Mouse (Mus musculus) liver, embryonic 16.5 days (tissue): Measurements from ENCODE around the gene Prss53. TPM values are rescaled to one million over a fixed set of nuclear protein-coding genes. Genes with fewer than 3 reads are reported as not detected.

ENCODE experiments used
- ATAC-seq: fragments of 200-750 bp; cut with Nextera tagmentation; 2 replicates; pipeline ENCODE4 v1.8.0; 2017; ENCODE audit warnings: low read depth, mild to moderate bottlenecking, moderate number of reproducible peaks, moderate library complexity
- H3K27ac ChIP-seq: fragments of 300-500 bp; sonication (generic); 2 replicates; pipeline ENCODE4 v1.5.1; 2014; ENCODE audit warnings: mild to moderate bottlenecking, low read length
- H3K27me3 ChIP-seq: fragments of 300-500 bp; sonication (generic); 2 replicates; pipeline ENCODE4 v1.6.1; 2014; ENCODE audit warnings: low read depth, low read length, mixed read lengths; ENCODE audit not compliant: control insufficient read depth, insufficient read depth
- H3K36me3 ChIP-seq: fragments of 300-500 bp; sonication (generic); 2 replicates; pipeline ENCODE4 v1.6.1; 2014; ENCODE audit warnings: mild to moderate bottlenecking; ENCODE audit not compliant: control insufficient read depth, insufficient read depth
- H3K4me1 ChIP-seq: fragments of 300-500 bp; sonication (generic); 2 replicates; pipeline ENCODE4 v1.6.1; 2014; ENCODE audit warnings: low read depth, low read length, mixed read lengths; ENCODE audit not compliant: control insufficient read depth
- H3K4me2 ChIP-seq: fragments of 300-500 bp; sonication (generic); 2 replicates; pipeline ENCODE4 v1.6.1; 2014; ENCODE audit warnings: low read depth, low read length, mixed read lengths
- H3K4me3 ChIP-seq: fragments of 300-500 bp; sonication (generic); 2 replicates; pipeline ENCODE4 v1.5.1; 2014; ENCODE audit warnings: low read depth, mild to moderate bottlenecking, low read length
- H3K9ac ChIP-seq: fragments of 300-500 bp; sonication (generic); 2 replicates; pipeline ENCODE4 v1.6.1; 2014; ENCODE audit warnings: low read depth, low read length
- H3K9me3 ChIP-seq: fragments of 300-500 bp; sonication (generic); replicated peaks from 2 replicates; pipeline ENCODE4 v1.6.1; 2016; ENCODE audit warnings: low read length; ENCODE audit not compliant: control insufficient read depth
- WGBS: fragments of 180-500 bp; shearing (Covaris S2); extraction: QIAGEN DNeasy Blood & Tissue Kit; methylation state at CpG from one replicate; pipeline ENCODE4 v1.1.7; 2014; ENCODE audit not compliant: insufficient replicate concordance; 5-methylcytosine and 5-hydroxymethylcytosine counted together
- polyA plus RNA-seq: library from polyadenylated mRNA; unstranded; fragments of >200 nt; fragmentation: Nextera tagmentation; extraction: Ambion mirVana; gene quantifications from 2 replicates; pipeline ENCODE4 v1.2.1, GENCODE M21; 2015

The Prss53 gene
- 0.28 and 0.41 TPM in 2 replicates for polyA plus RNA-seq

DNA sequence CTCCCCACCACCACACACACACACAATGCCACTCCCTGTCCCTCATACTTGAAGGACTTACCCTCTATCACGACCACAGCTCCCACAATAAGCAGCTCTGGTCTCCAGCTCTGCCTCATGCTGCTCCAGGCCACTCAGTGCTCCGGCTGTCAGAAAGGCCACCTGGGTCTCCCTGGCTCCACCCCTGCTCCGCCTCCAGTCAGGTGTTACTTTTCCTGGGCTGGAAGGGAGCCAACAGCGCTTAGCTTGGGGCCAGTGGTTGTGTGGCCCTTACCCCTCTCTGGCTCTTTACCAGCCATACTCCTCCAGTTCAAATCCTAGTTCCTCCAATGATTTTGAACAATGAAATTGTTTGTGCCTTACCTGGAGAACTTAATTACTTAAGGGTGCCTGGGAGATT, at the start of gene Prss53:
Gene Prss53 (minus strand): TSS at position 173 of the 400 bp plus-strand sequence.
- Histone ChIP-seq H3K27ac (no peak within 1 kb of the TSS), H3K9me3 (no peaks in the 10 kb centered on the region), H3K27me3 (no peaks in the 10 kb centered on the region), H3K36me3 (peaks cover 9% of the 10 kb centered on the region), H3K4me3 (no peak within 1 kb of the TSS), H3K9ac (no peak within 1 kb of the TSS), H3K4me2 (no peak within 1 kb of the TSS), H3K4me1 (peaks cover 17% of the 10 kb centered on the region)
- WGBS: 51% methylated on average over 4 of the region's 4 CpGs
- ATAC-seq: no peak

DNA sequence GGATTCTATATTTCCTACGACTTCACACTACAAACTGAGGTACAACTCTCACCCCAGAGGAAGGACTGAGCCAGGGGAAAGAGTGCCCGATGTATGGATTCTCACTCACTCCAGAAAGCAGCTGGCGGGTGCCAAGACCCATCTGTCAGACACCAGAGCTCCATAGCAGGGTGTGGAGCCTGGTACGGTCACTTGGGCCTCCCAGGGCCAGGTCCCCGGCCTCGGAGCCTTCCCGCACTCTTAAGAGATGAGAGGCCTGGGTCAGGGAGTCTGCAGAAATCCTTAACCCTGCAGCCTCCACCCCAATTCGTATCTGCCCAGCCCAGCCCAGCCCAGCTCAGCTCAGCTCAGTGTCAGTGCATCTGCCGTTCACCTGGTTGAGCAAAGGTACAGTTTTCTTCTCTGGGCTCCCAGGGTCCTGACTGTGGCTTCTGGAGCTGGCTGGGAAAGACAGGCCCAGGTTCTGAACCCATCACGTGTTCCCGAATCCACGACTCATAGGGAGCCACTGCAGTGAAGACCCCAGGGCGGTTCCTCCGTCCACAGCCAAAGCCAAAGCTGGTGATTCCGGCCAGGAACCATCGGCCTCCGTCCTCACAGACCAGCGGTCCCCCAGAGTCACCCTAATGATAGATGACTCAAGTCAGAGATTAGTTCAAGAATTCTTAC, 45.6 kb upstream of the Prss53 start:
- H3K4me2 ChIP-seq: peak overlapping the region; percentile 99
- H3K27me3 ChIP-seq: no peaks in the 10 kb centered on the region
- 56% methylated on average over 18 of the region's 18 CpGs for WGBS
- peak overlapping the region; percentile 80 for H3K9ac ChIP-seq
- H3K4me3 ChIP-seq: peak overlapping the region; percentile 74
- H3K4me1 ChIP-seq: peaks cover 17% of the 10 kb centered on the region
- no peaks in the 10 kb centered on the region for H3K9me3 ChIP-seq
- H3K36me3 ChIP-seq: no peaks in the 10 kb centered on the region
- no peak overlapping the region for H3K27ac ChIP-seq
- ATAC-seq: no peak

DNA sequence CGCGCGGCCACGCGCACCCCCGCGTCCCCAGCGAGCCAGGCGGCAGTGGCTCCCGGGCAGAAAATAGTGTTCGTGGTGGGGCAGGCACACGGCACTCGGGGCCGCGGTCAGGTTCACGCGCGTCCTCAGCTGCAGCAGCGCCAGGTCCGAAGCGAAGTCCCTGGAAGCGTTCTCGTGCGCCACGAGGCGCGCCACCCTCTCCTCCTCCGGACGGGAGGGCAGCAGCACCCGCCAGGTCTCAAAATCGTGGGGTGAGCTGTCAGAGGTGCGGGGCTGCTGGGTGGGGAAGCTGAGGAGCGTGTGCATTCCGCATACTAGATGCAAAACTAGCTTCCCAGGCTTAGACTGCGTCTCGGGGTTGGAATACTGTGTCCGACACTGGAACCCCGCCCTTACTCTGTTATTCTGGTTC, 45.0 kb upstream of the Prss53 start:
- 0 out of 2 replicates have a peak overlapping the region, but pooled peaks have one; percentile 26 for H3K27ac ChIP-seq
- H3K9me3 ChIP-seq: no peaks in the 10 kb centered on the region
- no peaks in the 10 kb centered on the region for H3K27me3 ChIP-seq
- H3K4me3 ChIP-seq: peak overlapping the region; percentile 74
- under 1% methylated on average over 38 of the region's 38 CpGs for WGBS
- peak overlapping the region; percentile 99 for H3K4me2 ChIP-seq
- H3K36me3 ChIP-seq: no peaks in the 10 kb centered on the region
- no peak; the same call in 1 of the 2 replicates for ATAC-seq
- peak overlapping the region; percentile 80 for H3K9ac ChIP-seq
- H3K4me1 ChIP-seq: peaks cover 20% of the 10 kb centered on the region

DNA sequence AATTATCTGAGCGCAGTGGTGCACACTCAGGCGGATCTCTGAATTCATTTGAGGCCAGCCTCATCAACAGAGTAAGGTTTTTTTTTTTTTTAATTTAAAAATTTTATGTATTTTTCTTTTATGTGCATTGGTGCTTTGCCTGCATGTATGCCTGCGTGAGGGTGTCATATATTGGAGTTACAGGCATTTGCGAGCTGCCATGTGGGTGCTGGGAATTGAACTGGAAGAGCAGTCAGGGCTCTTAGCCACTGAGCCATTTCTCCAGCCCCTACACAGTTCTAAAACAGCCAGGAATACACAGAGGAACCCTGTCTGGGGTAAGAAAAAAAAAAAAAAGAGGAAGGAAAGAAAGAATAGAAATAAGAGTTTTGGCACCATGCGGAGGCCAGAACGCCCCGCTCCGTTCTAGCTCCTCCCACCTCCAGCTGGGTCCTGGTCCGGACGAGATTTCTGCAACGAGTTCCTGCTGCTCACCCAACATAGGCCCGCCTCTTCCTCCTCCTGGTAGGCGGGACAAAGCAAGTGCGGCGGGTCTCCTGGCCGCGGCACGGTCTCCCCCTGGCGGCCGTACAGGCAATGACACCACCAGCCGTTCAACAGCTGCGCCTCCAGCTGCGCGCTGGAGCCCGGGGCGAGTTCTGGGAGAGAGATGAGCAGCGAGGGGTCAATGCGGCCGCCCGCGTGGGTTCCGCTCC, 44.4 kb upstream of the Prss53 start:
- H3K9me3 ChIP-seq: no peaks in the 10 kb centered on the region
- WGBS: 8% methylated on average over 30 of the region's 32 CpGs
- peaks cover 22% of the 10 kb centered on the region for H3K4me1 ChIP-seq
- no peaks in the 10 kb centered on the region for H3K27me3 ChIP-seq
- peak overlapping the region; percentile 99 for H3K4me2 ChIP-seq
- ATAC-seq: peak; percentile 92
- peak overlapping the region; percentile 80 for H3K9ac ChIP-seq
- H3K27ac ChIP-seq: 0 out of 2 replicates have a peak overlapping the region, but pooled peaks have one; percentile 5
- peak overlapping the region; percentile 74 for H3K4me3 ChIP-seq
- H3K36me3 ChIP-seq: no peaks in the 10 kb centered on the region

DNA sequence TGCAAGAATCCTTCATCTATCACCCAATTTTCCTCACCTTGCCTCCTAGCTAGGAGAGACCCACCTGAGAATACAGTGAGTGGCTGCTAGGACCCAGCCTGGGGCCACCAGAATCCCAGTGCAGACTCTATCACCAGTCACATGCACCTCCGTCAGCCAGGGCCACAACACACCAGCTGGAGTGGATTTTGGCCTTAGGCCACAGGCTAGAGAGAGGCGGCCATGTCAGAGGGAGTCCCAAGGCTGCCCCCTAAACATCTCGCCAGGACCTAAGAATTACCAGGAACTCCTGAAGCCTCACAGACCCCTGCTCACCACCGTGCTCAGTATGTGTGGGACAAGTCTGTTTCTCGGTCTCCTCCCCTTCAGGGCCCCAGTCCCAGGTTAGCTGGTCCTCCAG, 43.3 kb upstream of the Prss53 start:
- Histone ChIP-seq H3K4me2 (no peak overlapping the region), H3K27me3 (no peaks in the 10 kb centered on the region), H3K27ac (no peak overlapping the region), H3K9me3 (no peaks in the 10 kb centered on the region), H3K9ac (no peak overlapping the region), H3K36me3 (no peaks in the 10 kb centered on the region), H3K4me3 (no peak overlapping the region), H3K4me1 (peaks cover 25% of the 10 kb centered on the region)
- 65% methylated on average over 5 of the region's 5 CpGs for WGBS
- ATAC-seq: no peak

DNA sequence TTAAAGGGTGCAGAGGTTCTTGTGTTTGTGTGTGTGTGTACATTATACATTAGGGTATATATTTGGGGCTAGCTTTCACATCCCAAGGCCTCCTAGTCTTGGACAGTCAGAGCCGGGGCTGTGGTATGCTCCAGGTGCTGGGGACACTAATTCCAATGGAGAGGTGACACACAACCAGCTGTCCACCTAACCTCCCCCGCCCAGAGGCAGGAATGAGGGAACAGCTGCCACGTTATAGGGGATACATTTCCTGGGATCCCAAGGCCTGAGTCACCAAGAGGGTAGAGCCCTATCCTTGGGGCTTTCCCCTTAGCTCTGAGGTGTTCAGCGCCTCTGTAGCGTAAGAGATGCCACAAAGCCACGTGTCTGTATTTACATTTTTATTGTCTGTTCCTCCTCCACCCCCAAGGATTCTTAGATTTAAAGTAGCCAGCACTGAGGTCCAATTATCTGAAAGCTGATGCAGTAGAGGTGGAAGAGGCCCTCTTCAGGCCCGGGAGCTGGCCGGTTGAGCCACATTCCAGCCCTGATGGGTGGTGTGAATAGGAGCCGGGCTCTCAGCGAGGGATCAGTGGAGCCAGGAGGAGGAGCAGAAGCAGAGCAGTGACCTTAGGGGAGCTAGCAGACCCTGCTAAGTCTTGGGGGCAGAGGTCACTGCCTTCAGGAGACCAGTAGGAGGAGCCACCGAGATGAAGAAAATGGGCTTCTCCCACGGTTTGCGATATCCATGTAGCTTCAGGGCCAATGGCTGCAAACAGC, 41.7 kb upstream of the Prss53 start:
- no peaks in the 10 kb centered on the region for H3K9me3 ChIP-seq

DNA sequence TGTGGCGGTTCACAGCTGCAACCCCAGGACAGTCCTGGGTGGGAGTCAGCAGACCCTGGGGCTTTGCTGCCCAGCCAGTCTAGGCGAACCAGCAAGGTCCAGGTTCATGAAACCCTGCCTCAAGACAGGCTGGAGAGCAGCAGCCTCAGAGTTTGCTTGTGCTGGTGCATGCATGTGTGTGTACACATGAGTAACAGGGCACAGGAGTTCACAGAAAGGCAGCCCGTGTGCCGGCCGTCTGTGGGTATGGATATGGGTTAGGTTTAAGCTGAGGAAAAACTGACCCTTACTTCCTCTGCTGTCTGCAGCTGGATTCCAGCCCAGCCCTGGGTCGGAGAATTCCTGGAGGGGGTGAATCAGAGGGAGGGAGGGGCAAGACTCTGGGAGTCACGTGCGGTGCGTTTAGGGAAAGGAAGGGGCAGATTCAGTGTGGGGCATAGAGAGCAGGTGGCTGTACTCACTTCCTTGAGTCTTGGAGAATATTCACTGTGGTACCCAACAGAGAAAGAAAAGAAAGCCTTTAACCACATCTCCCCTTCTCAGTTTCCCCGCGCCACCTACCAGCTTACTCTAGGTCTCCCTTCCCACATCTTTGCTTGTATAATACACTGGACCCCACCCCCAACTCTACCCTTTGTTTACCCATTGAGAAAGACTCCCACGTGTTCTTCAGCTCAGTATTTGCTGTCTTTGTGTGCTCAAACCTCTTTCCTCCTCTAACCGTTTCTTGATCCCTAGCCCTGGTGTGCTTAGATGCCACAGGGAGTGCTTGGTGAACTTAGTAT, 40.8 kb upstream of the Prss53 start:
- Histone ChIP-seq H3K9ac (no peak overlapping the region), H3K27ac (peak overlapping the region; percentile 69), H3K27me3 (no peaks in the 10 kb centered on the region), H3K9me3 (no peaks in the 10 kb centered on the region), H3K36me3 (no peaks in the 10 kb centered on the region), H3K4me1 (peaks cover 25% of the 10 kb centered on the region), H3K4me2 (peak overlapping the region; percentile 37), H3K4me3 (peak overlapping the region; percentile 12; the same call in 1 of the 2 replicates)
- WGBS: 57% methylated on average over 13 of the region's 13 CpGs
- peak; percentile 33 for ATAC-seq

More for the DNA sequence above, 41.7 kb upstream of the Prss53 start:
- no peaks in the 10 kb centered on the region for H3K27me3 ChIP-seq
- WGBS: 49% methylated on average over 13 of the region's 13 CpGs
- H3K36me3 ChIP-seq: no peaks in the 10 kb centered on the region
- peak overlapping the region; percentile 58 for H3K27ac ChIP-seq
- H3K4me2 ChIP-seq: peak overlapping the region; percentile 27; the same call in 1 of the 2 replicates
- H3K4me3 ChIP-seq: no peak overlapping the region
- ATAC-seq: no peak
- H3K4me1 ChIP-seq: peaks cover 25% of the 10 kb centered on the region
- H3K9ac ChIP-seq: no peak overlapping the region

DNA sequence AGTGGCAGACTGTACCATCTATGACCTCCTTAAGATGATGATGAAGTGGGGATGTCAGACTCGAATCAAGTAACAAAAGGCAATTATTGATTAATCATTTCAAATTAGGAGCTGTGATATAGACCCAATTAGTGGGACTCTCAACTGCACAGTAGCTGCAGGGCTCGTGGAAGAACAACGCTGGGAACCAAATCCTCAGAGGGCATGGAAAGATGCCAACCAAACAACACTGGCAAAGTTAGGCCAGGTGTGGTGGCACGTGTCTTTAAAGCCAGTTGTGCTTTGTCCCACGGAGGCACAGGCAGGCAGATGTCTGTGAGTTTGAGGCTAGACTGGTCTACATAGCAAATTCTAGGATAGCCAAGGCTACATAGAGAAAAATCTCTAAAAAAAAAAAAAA, 39.9 kb upstream of the Prss53 start:
- H3K4me3 ChIP-seq: no peak overlapping the region
- H3K4me1 ChIP-seq: peaks cover 19% of the 10 kb centered on the region
- H3K27me3 ChIP-seq: no peaks in the 10 kb centered on the region
- 65% methylated on average over 5 of the region's 5 CpGs for WGBS
- no peak overlapping the region for H3K9ac ChIP-seq
- no peak overlapping the region; the same call in 1 of the 2 replicates for H3K4me2 ChIP-seq
- no peak for ATAC-seq
- H3K9me3 ChIP-seq: no peaks in the 10 kb centered on the region
- H3K36me3 ChIP-seq: no peaks in the 10 kb centered on the region
- no peak overlapping the region for H3K27ac ChIP-seq
